Mouse (Mus musculus) heart, embryonic 11.5 days (tissue): ENCODE measurements around the gene Tcf7l1. TPM values are rescaled to one million over a fixed set of nuclear protein-coding genes. Genes with fewer than 3 reads are reported as not detected.

Source experiments
- ATAC-seq: fragments of 200-750 bp; cut with Nextera tagmentation; replicated peaks from 2 replicates; pipeline ENCODE4 v1.8.0; 2017; ENCODE audit warnings: moderate library complexity; ENCODE audit not compliant: insufficient number of reproducible peaks, low FRiP score, low TSS enrichment
- H3K27ac ChIP-seq: fragments of 300-500 bp; sonication (generic); 2 replicates; pipeline ENCODE4 v1.5.1; 2014; ENCODE audit warnings: mild to moderate bottlenecking, low read depth, low read length
- H3K27me3 ChIP-seq: fragments of 300-500 bp; sonication (generic); 2 replicates; pipeline ENCODE4 v1.6.1; 2014; ENCODE audit warnings: mild to moderate bottlenecking, low read length, mixed read lengths; ENCODE audit not compliant: control insufficient read depth, insufficient read depth
- H3K36me3 ChIP-seq: fragments of 300-500 bp; sonication (generic); 2 replicates; pipeline ENCODE4 v1.6.1; 2014; ENCODE audit warnings: mild to moderate bottlenecking, low read length, moderate library complexity, mixed read lengths; ENCODE audit not compliant: control insufficient read depth, insufficient read depth
- H3K4me1 ChIP-seq: fragments of 300-500 bp; sonication (generic); 2 replicates; pipeline ENCODE4 v1.6.1; 2014; ENCODE audit warnings: low read length; ENCODE audit not compliant: control insufficient read depth, insufficient read depth
- H3K4me2 ChIP-seq: fragments of 300-500 bp; sonication (generic); 2 replicates; pipeline ENCODE4 v1.6.1; 2014; ENCODE audit warnings: mild to moderate bottlenecking, moderate library complexity
- H3K4me3 ChIP-seq: fragments of 300-500 bp; sonication (generic); 2 replicates; pipeline ENCODE4 v1.5.1; 2014; ENCODE audit warnings: low read depth, low read length
- H3K9ac ChIP-seq: fragments of 300-500 bp; sonication (generic); 2 replicates; pipeline ENCODE4 v1.6.1; 2014; ENCODE audit warnings: mild to moderate bottlenecking, low read depth, low read length, moderate library complexity
- H3K9me3 ChIP-seq: fragments of 300-500 bp; sonication (generic); replicated peaks from 2 replicates; pipeline ENCODE4 v1.6.1; 2016; ENCODE audit warnings: low read length; ENCODE audit not compliant: control insufficient read depth
- WGBS: fragments of 180-500 bp; shearing (Covaris S2); extraction: QIAGEN DNeasy Blood & Tissue Kit; methylation state at CpG from one replicate; pipeline ENCODE4 v1.1.7; 2014; ENCODE audit not compliant: insufficient replicate concordance; 5-methylcytosine and 5-hydroxymethylcytosine counted together
- polyA plus RNA-seq: library from polyadenylated mRNA; unstranded; fragments of >200 nt; fragmentation: Nextera tagmentation; extraction: Ambion mirVana; gene quantifications from 2 replicates; pipeline ENCODE4 v1.2.1, GENCODE M21; 2014

The Tcf7l1 gene
- polyA plus RNA-seq, 1 experiment from 2014 or later, result 15.7 TPM

DNA sequence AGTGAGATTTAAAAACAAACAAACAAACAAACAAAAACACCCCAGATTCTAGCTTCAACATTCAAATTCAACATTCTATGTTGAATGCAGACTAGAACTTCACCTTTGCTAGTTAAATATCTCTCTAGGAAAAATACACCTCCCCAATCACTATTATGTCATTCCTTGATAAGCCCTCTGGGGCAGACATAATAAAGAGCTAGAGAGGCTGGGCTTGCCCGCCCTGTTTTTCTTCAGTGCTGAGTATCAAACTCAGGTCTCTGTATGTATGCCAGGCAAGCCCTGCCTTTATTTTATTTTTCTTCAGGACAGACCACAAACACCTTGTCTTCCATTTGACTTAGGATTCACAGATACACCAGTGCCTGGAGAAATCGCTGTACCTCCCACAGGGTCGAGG is 14.8 kb downstream of the Tcf7l1 start:
- H3K4me2 ChIP-seq, result no peak overlapping the region
- peaks cover 3% of the 10 kb centered on the region; the same call in 1 of the 2 replicates for H3K36me3 ChIP-seq
- 40% methylated on average over 3 of the region's 3 CpGs for whole genome bisulfite sequencing
- no peaks in the 10 kb centered on the region for H3K9me3 ChIP-seq
- H3K4me3 ChIP-seq, result no peak overlapping the region
- peaks cover 14% of the 10 kb centered on the region for H3K4me1 ChIP-seq
- H3K27me3 ChIP-seq, result no peaks in the 10 kb centered on the region
- no peak overlapping the region for H3K27ac ChIP-seq
- no peak for ATAC-seq
- H3K9ac ChIP-seq, result no peak overlapping the region

DNA sequence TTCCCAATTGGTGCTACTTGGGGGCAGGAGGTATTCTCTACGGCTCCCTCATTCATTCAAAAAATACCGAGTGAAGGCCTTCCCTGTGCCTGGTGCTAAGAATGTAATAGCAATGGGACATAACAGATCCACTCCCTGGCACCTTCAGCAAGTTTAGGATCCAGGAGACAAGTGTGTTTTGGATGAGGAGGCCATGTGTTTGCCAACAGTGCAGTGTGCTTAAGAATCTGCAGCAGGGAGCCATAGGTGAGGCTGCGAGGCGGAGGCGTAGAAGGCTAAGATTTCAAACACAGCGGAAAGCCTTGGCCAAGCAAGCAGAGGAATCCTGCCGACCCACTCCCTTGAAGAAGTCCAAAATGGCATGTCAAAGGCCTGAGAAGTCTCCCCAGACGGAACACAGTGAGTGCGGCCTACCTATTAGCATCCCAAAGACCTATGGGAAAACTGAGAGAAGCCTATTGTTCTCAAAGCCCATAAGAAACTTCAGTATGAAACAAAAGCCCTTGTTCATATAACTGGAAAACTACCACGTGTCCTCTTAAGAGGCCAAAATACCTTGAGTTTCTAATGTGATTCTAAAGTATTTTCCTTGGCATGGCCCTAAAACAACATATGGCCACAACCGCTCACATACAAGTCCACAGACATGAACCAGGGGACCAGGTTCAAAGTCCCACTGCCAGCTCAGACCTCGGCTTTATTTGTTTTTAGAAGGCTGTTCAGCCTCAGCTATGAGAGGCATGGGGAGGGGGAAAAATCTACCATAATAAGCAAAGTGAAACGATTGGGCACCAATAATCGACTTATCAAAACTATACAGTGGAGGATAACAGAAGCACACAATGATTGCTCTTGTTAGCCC is 18.9 kb downstream of the Tcf7l1 start:
- Histone ChIP-seq H3K4me1 (peaks cover 25% of the 10 kb centered on the region), H3K27ac (no peak overlapping the region), H3K36me3 (peaks cover 3% of the 10 kb centered on the region; the same call in 1 of the 2 replicates), H3K27me3 (no peaks in the 10 kb centered on the region), H3K9ac (no peak overlapping the region), H3K9me3 (no peaks in the 10 kb centered on the region), H3K4me2 (no peak overlapping the region), H3K4me3 (no peak overlapping the region)
- ATAC-seq, result no peak
- 79% methylated on average over 14 of the region's 14 CpGs for WGBS

GRCm38 (mm10) chr6:72769343-72769742 is 19.7 kb downstream of the Tcf7l1 start:
- WGBS, result 76% methylated on average over 13 of the region's 13 CpGs
- Histone ChIP-seq H3K4me2 (no peak overlapping the region), H3K4me3 (no peak overlapping the region), H3K36me3 (peaks cover 3% of the 10 kb centered on the region; the same call in 1 of the 2 replicates), H3K9me3 (no peaks in the 10 kb centered on the region), H3K4me1 (peaks cover 22% of the 10 kb centered on the region), H3K9ac (no peak overlapping the region), H3K27ac (no peak overlapping the region), H3K27me3 (no peaks in the 10 kb centered on the region)
- no peak for ATAC-seq

DNA sequence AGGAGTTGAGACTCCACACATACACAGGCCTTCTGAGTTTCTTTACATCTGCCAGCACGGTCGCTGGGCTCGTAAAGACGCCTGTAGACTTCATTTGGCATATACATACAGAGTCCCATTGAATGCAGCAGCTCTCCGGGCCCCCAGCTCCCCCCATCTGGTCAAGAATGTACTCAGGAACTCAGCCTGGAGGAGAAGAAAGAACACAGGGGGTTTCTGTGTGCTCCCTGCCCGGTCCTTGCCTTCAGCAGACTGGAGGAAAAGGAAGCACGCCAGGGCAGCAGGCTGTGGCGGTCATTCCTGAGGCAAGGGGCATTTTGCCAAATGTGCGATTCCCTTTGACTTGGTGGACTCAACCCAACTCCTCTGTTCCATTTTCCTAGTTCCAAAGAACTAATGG is 20.2 kb downstream of the Tcf7l1 start:
- Histone ChIP-seq H3K27me3 (no peaks in the 10 kb centered on the region), H3K4me2 (no peak overlapping the region), H3K9me3 (no peaks in the 10 kb centered on the region), H3K36me3 (peaks cover 3% of the 10 kb centered on the region; the same call in 1 of the 2 replicates), H3K4me1 (peaks cover 21% of the 10 kb centered on the region), H3K27ac (no peak overlapping the region), H3K4me3 (no peak overlapping the region), H3K9ac (no peak overlapping the region)
- 77% methylated on average over 9 of the region's 9 CpGs for WGBS
- ATAC-seq, result no peak

DNA sequence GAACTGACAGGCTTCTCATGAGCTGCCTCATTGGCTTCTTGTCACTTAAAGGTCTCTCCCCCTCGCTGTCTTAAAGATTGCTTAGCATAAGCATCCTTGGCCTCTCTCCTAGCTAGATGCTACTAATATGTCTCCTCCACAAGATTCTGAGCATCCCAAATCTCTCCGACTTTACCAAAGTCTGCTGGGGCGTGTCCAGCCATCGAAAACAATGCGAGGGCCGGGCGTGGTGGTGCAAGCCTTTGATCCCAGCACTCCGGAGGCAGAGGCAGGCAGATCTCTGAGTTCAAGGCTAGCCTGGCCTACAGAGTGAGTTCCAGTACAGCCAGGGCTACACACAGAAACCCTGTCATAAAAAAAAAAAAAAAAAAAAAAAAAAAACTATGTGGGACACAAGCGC is 21.0 kb downstream of the Tcf7l1 start:
- Histone ChIP-seq H3K4me2 (no peak overlapping the region), H3K4me3 (no peak overlapping the region), H3K27me3 (no peaks in the 10 kb centered on the region), H3K9me3 (no peaks in the 10 kb centered on the region), H3K4me1 (peaks cover 21% of the 10 kb centered on the region), H3K27ac (no peak overlapping the region), H3K36me3 (peaks cover 3% of the 10 kb centered on the region; the same call in 1 of the 2 replicates), H3K9ac (no peak overlapping the region)
- ATAC-seq, result no peak
- WGBS, result 91% methylated on average over 9 of the region's 9 CpGs

DNA sequence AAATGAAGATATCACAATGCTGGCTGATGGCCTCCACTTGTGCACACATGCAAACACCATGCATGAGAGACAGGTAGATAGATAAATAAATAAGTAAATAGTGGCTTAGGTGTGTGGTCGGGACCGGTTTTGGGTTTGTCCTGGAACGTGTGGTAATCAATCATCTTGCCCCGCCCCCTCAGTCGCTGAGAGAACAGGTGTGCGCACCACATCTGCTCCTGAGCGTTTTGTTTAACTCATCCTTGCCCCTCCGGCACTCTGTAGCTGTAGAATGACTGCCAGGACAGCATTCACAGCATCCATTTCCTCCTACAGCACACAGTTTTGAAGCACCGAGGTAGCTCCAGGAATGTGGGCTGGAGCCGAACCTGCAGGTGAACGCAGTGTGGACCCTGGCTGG is 25.4 kb downstream of the Tcf7l1 start:
- no peak overlapping the region for H3K4me3 ChIP-seq
- no peak overlapping the region for H3K27ac ChIP-seq
- no peak for ATAC-seq
- no peaks in the 10 kb centered on the region for H3K27me3 ChIP-seq
- H3K4me2 ChIP-seq, result no peak overlapping the region
- H3K9ac ChIP-seq, result no peak overlapping the region
- H3K36me3 ChIP-seq, result no peaks in the 10 kb centered on the region
- H3K9me3 ChIP-seq, result no peaks in the 10 kb centered on the region
- 72% methylated on average over 11 of the region's 11 CpGs for WGBS
- peaks cover 36% of the 10 kb centered on the region for H3K4me1 ChIP-seq

GRCm38 (mm10) chr6:72761645-72762044 is 27.4 kb downstream of the Tcf7l1 start:
- Histone ChIP-seq H3K9ac (no peak overlapping the region), H3K4me3 (no peak overlapping the region), H3K36me3 (no peaks in the 10 kb centered on the region), H3K27me3 (no peaks in the 10 kb centered on the region), H3K4me1 (peaks cover 30% of the 10 kb centered on the region), H3K9me3 (no peaks in the 10 kb centered on the region), H3K4me2 (no peak overlapping the region), H3K27ac (no peak overlapping the region)
- WGBS, result 22% methylated on average over 7 of the region's 7 CpGs
- no peak for ATAC-seq

GRCm38 (mm10) chr6:72758239-72759017 is 30.6 kb downstream of the Tcf7l1 start:
- Histone ChIP-seq H3K9me3 (no peaks in the 10 kb centered on the region), H3K27me3 (no peaks in the 10 kb centered on the region), H3K4me1 (peaks cover 39% of the 10 kb centered on the region), H3K4me2 (no peak overlapping the region), H3K36me3 (no peaks in the 10 kb centered on the region), H3K9ac (no peak overlapping the region), H3K27ac (no peak overlapping the region), H3K4me3 (no peak overlapping the region)
- 57% methylated on average over 10 of the region's 10 CpGs for WGBS
- ATAC-seq, result no peak
